Mouse (Mus musculus) embryo, embryonic 11 days (tissue): Measurements from ENCODE around the gene Ppm1m.
A peak's percentile ranks its signal among the peaks of the same experiment; 100 is the strongest.

Experiments used
- DNase-seq: peaks from one replicate; pipeline ENCODE4 v3.0.0-alpha.2; 2015

The Ppm1m gene

DNA sequence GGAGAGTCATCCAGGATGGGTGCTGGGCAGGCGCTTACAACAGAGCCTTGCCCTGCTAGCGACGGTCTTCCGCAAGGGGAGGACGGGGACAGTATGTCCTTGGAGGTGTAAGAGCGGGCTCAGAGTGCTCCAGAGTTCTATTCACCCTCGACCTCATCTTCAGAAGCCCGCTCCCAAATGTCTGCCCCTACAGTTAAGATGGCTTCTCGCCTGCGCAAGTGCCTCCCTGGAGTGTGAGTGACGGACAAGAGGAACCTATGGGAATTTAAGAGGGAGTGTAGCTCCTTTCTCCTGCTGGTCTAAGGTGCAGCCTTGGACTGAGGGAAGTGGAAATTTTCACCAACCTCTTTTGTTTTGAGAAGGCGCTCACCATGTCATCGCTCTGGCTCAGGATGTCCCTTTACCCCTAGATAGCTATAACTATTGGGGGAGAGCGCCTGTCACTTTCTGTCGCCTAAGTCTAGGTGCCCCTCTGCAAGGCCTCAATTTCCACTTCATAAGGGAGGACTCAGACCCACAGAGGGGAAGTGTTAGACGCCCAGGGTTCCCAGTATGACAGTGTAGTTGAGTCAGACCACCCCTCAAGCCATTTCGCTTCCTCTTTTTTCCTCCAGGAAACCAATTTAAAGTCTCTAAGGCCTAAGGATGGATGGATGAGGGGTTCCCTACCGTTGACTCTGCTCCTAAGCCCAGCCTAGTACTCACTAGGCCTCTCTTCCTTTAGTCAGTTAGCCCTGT, at the start of gene Ppm1m:
Gene Ppm1m, minus strand, starts transcription at position 212 of the 738 bp plus-strand sequence.
- no peak for DNase-seq

DNA sequence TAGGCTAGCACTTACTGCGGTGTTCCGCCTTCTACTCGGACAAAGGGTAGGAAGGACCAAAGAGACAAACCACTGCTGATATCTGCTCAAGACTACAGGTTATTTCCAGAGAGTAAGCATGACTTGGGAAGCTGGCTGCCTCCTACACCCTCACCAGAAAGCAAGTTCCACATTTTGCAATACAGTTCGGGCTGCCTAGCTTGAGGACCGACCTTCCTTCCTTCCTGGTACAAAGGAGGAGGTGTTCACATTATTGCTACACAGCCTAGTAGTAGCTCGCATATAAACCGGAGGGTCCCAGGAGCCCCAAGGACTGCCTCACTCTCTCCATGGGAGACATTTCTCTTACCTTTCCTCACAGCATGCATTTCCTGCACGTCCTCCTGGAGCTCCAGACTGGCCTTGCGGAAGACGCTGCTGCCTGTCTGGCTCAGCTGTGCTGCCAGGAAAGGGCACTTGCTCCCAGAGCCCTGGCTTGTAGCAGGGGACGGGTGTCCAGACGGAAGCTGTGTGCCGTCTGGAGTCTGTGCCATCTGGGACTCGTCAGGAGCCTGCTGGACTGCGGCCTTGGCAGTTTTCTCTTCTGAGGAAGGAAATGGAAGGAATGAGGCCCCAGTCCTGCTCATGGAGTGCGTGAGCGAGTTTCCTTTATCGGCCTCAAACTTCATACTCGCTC, 43.4 kb upstream of the Ppm1m start:
- peak; percentile 12 for DNase-seq

DNA sequence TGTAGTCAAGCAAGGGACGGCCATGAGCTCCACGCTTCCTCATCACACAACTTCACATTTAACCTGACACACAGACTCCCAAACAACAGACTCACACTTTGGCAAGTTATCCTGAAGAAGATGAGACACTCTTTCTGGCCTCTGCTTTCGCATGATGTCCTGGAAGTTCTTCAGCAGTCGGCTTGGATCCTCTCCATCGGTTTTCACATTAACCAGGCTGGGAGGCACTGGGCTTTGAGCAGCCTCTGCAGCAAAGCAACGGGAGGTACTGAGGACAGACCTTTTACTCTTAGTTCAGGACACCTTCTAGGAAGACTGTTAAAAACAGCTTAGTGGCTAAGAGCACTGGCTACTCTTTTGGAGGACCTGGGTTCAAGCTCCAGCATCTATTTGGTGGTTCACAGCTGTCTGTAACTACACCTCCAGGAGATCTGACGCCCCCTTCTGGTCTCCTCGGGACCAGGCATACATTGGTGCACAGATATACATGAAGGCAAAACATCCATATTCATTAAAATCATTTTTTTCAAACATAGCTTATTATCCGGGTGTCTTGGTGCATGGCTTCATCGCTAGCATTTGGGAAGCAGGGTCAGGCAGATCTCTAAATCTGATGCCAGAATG, 42.1 kb upstream of the Ppm1m start:
- DNase-seq, result no peak

- DNase-seq, result no peak
Measured at GRCm38 (mm10) chr9:106237878-106238277, 38.3 kb upstream of the Ppm1m start.

- DNase-seq, result no peak
Measured at GRCm38 (mm10) chr9:106237401-106237800, 37.9 kb upstream of the Ppm1m start.

DNA sequence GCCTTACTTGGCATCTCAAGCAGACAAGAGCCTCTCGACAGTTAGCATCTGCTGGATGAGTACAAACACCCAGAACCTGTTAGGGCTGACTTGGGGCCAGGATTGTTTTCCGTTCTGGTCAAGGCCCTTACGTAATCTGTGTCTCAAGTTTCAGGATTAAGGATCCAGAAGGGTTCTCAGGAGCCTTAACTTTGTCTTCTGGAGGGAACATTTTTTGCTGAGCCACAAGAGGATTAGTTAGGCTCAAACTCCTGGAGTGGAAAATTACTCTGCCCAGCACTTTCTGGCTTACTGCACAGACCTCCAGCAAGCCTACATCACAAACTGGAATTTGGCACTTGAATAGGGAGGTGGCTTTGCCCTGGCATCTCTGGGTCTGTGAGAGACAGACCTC, 37.3 kb upstream of the Ppm1m start:
- no peak for DNase-seq

DNA sequence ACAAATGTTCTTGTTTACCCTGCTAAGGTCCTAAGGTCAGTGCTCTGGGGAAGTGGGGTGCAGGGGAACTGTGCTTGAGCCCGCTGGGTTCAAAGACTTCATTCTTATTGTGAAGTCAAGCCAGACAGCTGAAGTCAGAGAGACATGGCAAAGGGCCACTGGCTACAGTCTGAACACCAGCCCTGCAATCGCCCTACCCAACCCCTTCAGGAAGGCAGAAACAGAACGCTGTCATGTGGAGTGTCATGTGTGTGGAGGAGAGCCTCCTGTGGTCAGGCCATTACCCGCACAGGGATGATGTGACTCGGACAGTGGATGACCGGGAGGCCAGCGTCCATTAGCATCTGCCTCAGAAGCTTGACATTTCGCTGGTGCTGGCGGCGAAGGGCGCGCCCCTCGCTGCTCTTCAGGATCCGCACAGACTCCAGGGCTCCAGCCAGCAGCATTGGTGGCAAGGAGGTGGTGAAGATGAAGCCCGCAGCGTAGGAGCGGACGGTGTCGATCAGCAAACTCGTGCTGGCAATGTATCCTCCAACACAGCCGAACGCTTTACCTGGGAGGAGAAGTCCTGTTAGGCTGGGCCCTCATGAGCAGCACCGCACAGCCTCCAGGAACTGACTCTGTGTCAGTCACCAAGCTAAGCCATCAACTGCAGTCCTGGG, 36.7 kb upstream of the Ppm1m start:
- no peak for DNase-seq

- DNase-seq, result no peak
Measured at GRCm38 (mm10) chr9:106235194-106235830, 35.8 kb upstream of the Ppm1m start.

GRCm38 (mm10) chr9:106233953-106234352, 34.4 kb upstream of the Ppm1m start:
- no peak for DNase-seq

DNA sequence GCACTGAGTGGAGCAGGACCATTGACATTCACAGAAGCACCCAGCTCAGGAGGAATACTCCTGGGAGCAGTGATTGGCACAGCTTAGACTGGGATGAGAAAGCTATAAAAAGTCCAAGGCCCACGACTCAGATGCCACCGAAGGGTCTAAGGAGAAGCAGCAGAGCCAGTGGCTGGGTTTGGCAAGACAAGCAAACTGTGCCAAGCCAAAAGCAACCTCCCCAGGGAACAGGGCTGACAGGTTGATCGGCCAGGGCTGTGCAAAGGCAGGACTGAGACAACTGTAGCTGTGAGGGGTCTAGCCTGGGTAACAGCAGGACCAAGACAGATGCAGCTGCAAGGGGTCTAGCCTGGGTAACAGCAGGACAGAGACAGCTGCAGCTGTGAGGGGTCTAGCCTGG, 33.4 kb upstream of the Ppm1m start:
- no peak for DNase-seq

GRCm38 (mm10) chr9:106231816-106232215, 32.3 kb upstream of the Ppm1m start:
- DNase-seq, result no peak

GRCm38 (mm10) chr9:106231220-106231619, 31.7 kb upstream of the Ppm1m start:
- no peak for DNase-seq

- DNase-seq, result no peak
Measured at GRCm38 (mm10) chr9:106230734-106231106, 31.2 kb upstream of the Ppm1m start.

DNA sequence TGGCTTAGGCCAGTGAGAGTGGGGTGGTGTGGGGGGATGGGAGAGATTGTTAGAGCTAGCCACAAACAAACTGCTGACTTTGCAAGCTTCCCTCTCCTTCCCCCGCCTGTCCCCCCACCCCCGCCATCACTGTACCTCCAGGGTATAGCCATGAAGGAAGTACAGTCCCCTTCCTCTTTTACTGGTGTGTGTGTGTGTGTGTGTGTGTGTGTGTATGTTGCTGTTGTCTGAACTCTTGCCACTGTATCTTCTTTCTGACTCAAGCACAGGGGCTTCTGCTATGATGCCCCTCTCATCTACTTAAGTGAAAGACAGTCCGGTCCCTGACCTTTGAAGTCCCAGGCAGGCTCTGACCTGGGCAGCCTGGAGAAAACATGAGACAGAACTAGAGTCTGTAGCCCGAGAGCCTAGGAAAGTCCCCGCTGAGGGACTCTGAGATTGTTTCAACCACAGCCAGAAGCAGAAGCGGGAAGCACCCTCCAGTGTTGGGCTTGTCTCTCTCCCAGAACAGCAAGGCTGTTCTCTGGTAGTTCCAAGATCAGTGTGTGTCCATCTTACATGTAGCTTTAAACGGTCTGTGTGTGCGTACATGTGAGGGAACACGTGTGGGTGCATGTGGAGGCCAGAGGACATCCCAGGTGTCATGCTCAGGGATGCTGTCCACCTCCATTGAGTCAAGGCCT, 30.6 kb upstream of the Ppm1m start:
- DNase-seq, result no peak

DNA sequence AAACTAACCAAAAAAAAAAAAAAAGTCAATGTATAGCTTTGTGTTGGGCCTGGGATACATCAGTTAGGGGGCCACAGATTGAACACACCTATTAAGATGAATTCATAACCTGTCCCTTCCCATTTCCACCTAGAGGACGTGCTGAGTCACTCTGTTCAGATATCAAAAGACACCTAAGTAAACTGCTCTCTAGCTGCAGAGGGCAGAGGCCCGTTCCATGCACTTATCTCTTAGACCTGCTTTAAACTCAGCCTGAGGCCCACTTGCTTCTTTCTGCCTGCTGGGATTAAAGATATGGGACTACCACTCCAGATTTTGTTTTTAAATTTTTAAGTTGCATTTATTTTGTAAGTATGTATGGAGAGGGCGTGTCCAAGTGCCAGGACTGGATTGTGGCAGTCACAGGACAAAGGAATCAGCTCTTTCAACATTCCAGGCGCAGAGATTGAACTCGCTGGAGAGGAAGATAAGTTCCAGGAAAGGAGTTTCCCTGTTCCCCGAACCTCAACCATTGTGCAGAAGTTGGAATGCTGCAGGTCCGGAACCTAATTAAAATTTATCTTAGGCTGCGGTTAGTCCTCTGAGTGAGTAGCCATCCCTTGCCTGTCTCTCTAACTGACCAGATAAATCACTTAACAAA, 28.4 kb upstream of the Ppm1m start:
- DNase-seq, result no peak

- peak; percentile 77 for DNase-seq
Measured at GRCm38 (mm10) chr9:106226151-106226682, 26.7 kb upstream of the Ppm1m start.

DNA sequence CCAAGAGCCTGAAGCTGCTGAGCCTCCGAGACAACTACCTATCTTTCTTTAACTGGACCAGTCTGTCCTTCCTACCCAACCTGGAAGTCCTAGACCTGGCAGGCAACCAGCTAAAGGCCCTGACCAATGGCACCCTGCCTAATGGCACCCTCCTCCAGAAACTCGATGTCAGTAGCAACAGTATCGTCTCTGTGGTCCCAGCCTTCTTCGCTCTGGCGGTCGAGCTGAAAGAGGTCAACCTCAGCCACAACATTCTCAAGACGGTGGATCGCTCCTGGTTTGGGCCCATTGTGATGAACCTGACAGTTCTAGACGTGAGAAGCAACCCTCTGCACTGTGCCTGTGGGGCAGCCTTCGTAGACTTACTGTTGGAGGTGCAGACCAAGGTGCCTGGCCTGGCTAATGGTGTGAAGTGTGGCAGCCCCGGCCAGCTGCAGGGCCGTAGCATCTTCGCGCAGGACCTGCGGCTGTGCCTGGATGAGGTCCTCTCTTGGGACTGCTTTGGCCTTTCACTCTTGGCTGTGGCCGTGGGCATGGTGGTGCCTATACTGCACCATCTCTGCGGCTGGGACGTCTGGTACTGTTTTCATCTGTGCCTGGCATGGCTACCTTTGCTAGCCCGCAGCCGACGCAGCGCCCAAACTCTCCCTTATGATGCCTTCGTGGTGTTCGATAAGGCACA, 26.1 kb upstream of the Ppm1m start:
- DNase-seq, result no peak

DNA sequence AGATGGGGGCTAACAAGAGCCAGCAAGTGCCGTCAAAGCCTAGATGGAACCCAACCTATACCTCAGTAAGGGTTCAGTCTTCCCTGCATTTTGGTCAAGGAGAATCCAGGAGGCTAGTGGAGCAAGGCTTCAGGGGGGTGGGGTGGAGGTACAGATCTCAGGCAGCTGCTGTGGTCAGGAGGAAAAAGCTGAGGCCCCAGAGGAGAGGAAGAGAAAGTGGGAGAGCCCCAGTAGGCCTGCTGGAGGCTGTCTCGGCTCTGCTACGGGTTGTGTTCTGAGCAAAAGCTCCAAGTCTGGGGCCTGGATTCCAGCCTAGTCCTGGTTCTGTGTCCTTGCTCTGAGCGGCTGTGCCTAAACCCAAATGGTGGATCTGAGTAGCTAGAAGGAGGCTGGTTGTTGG, 23.4 kb upstream of the Ppm1m start:
- DNase-seq, result no peak

DNA sequence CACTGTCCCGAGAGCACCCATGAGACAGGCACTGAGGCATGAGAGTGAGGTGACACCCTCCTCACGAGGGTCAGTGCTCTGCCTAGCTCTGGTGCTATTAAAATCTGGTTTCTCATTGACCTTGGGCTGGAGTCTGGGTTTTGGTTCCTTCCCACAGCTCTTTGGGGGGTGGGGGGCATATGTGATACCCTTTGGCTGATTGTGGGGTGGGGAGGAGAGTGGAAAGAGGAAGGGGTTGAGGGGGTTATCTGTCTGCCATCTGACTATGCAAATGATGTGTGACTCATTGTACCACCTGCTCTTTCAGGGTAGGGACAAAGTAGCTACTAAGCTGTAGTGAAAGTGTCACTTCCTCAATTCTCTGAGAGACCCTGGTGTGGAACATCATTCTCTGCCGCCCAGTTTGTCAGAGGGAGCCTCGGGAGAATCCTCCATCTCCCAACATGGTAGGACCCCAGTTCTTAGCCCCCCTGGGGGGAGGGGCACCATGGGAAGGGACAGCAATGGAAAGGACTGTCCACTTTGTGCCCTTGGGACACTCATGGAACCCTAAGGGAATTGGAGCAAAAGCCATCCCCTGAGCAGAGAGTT, 22.8 kb upstream of the Ppm1m start, which contains the start of gene Tlr9:
Gene Tlr9, plus strand, starts transcription at position 338 of the 591 bp plus-strand sequence.
- DNase-seq, result no peak

DNA sequence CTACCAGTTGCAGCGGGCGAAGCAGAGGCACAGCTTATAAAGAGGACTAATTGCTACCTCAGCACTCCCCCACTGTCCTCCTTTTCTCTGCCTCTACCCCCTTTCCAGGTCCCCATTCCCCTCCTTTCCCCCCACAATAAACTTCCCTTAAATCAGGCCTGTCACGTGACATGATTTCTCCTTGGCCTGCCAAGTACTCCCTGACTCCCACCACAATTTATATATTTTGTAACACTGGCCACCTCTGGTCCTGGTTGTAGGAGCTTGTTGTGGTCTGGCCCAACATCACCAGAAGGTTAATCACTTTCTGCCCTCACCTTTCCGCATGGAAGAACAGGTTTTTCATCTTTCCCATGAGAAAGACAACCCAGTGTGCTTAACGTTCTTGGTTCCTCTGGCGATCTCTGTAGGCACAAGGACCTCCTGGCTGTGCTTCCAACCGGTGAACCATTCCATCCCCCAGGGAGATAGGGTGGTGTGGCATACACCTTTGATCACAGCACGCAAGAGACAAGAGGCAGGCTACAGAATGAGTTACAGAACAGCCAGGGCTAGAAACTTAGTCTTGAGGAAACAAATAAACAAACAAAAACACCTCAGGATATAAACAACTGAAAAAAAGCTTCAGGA, 21.5 kb upstream of the Ppm1m start:
- no peak for DNase-seq
